Mouse (Mus musculus) cortical plate, adult 2 months (tissue): ENCODE data around the gene Cavin4. TPM values are rescaled to one million over a fixed set of nuclear protein-coding genes. Genes with fewer than 3 reads are reported as not detected.

Experiments used
- H3K27ac ChIP-seq: fragments of 200-500 bp; 2 replicates; pipeline ENCODE4 v1.5.1; 2012; ENCODE audit warnings: low read length, control low read depth, inconsistent platforms; ENCODE audit not compliant: insufficient read depth
- H3K4me1 ChIP-seq: fragments of 200-500 bp; 2 replicates; pipeline ENCODE4 v1.6.1; 2011; ENCODE audit warnings: low read length; ENCODE audit not compliant: control insufficient read depth, insufficient read depth
- H3K4me3 ChIP-seq: fragments of 200-500 bp; 2 replicates; pipeline ENCODE4 v1.5.1; 2011; ENCODE audit warnings: mild to moderate bottlenecking, low read length, control low read depth; ENCODE audit not compliant: insufficient read depth
- CTCF ChIP-seq: fragments of 200-500 bp; IDR thresholded peaks from 2 replicates; pipeline ENCODE4 v1.5.1; 2011; ENCODE audit warnings: mild to moderate bottlenecking, control low read depth, low read length; ENCODE audit not compliant: insufficient read depth; ENCODE audit errors: extremely low read depth
- POLR2A ChIP-seq: fragments of 200-500 bp; IDR thresholded peaks from 2 replicates; pipeline ENCODE4 v1.6.1; 2011; ENCODE audit warnings: mild to moderate bottlenecking, low read length, control low read depth; ENCODE audit not compliant: insufficient read depth; ENCODE audit errors: extremely low read depth
- polyA plus RNA-seq: library from polyadenylated mRNA; depleted of rRNA; stranded (reverse); fragments of >200 nt; gene quantifications from 2 replicates; pipeline ENCODE4 v1.2.3, GENCODE M21; 2012; rRNA removed

Gene Cavin4
- polyA plus RNA-seq = 0.83 and 0.90 TPM in 2 replicates

DNA sequence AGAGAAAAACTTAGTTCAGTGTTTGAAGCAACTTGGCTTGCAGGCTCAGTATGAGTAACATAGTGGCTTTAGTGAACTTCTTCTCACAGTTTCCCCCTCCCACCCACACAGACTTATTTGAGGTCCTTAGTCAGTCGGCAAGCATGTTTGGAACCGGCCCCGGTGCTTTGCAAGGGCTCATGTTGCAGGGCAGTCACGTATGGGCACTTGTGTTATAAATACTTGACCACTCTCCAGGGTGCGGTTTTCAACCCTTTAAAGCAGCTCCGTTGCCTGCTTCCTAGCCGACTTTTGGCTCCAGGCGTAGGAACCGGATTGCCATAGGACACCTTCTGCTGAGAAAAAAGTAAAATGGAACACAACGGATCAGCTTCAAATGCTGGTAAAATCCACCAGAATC is at the start of gene Cavin4:
Gene Cavin4, plus strand, starts transcription at position 244 of the 400 bp plus-strand sequence.
- Histone ChIP-seq H3K4me3 (no peak within 1 kb of the TSS), H3K27ac (no peak within 1 kb of the TSS), H3K4me1 (peaks cover 4% of the 10 kb centered on the region; the same call in 1 of the 2 replicates)
- TF ChIP-seq CTCF (no peak), POLR2A (no peak)

DNA sequence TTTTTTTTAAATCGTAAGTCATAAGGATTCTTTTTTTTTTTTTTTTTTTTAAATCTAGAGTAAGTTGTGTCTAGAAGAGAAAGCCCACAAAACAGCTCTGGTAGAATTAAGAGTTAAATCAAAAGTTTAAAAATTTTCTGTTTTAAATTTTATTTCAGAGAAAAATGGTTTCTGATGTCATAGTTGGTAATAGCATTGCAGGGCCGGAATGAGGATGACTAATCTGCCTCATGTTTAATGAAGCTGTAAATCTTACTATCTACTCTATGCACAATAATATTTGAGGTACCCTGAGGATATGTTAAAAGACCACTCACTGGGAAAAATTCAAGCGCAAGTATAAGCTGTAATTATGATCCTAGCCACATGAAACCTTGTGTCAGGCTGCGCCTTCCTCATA is 47.8 kb upstream of the Cavin4 start:
- H3K27ac ChIP-seq = no peak overlapping the region
- TF ChIP-seq CTCF = no peak
- no peak for TF ChIP-seq POLR2A
- no peak overlapping the region for H3K4me3 ChIP-seq
- H3K4me1 ChIP-seq = peaks cover 2% of the 10 kb centered on the region; the same call in 1 of the 2 replicates

DNA sequence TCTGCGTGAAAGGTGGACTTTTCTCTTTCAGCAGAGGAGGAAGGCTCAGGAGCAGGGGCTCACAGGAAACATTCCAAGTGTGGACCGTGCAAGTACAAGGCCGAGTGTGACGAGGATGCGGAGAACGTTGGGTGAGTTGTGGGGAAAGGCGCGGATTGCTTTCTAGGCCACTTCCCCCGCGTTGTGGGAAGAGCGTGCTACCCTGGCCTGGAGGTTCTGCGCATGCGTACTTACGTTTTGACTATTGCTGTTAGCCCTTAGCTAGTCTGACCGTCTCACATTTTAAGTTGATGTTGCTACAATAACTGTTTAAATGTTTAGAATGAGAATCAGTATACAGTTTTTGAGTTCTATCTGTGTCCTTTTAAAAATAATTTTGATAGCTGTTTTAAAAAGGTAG is 46.1 kb upstream of the Cavin4 start:
- Histone ChIP-seq H3K4me1 (no peaks in the 10 kb centered on the region), H3K4me3 (no peak overlapping the region), H3K27ac (no peak overlapping the region)
- no peak for TF ChIP-seq CTCF
- TF ChIP-seq POLR2A = no peak

DNA sequence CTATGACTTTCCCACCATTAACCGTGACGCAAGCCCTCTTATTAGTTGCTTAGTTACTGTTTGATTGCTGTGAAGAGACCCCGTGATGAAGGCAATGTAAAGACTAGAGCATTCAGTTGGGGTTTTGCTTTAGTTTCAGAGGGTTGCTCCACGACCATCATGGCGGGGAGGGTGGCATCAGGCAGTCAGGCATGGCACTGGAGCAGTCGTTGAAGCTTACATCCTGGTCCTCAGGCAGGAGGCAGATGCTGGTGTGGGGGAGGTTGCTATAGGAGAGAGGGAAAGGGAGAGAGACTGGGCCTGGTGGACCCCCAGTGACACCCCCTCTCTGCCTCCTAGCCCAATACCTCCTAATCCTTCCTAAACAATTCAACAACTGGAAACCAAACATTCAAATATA is 43.2 kb upstream of the Cavin4 start:
- no peaks in the 10 kb centered on the region for H3K4me1 ChIP-seq
- TF ChIP-seq POLR2A = no peak
- no peak for TF ChIP-seq CTCF
- no peak overlapping the region for H3K27ac ChIP-seq
- H3K4me3 ChIP-seq = no peak overlapping the region

DNA sequence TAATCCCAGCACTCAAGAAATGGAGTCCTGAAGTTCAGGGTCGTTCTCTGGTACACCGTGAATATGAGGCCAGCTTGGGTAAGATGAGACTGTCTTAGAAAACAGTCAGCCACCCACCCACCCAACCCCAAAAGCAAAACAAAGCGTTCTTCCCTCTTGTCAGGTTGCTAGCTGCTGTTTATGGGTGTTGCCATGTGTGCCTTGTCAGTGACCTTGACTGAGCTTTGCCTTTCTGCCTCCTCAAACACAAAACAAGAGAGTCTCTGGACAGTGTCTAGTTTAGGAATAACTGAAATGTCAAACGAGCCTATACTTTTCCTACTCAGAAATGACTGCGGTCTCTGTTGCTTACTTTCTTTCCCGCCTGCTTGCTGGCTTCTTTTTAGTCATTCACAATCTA is 41.1 kb upstream of the Cavin4 start:
- Histone ChIP-seq H3K4me1 (no peaks in the 10 kb centered on the region), H3K27ac (no peak overlapping the region), H3K4me3 (no peak overlapping the region)
- TF ChIP-seq POLR2A (no peak), CTCF (no peak)

DNA sequence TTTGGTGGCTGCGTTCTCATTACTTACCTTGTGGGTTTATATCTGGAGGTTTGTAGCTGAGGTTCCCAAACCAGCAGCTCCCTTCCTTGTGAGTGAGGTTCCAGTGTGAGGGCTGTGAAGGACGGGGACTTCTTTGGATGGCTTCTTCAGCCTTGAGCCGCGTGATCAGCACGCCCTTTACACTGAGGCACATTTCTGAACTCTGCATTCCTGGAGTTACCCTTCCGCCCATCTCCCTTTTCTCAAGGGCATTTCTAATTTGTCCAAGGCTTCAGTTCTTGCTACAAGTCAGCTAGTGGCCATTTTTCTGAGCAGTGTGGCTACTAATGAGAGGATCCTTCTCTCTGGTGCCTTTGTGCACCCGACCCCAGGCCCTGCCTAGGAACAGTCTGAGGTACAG is 40.4 kb upstream of the Cavin4 start:
- H3K27ac ChIP-seq = no peak overlapping the region
- TF ChIP-seq CTCF = no peak
- no peak for TF ChIP-seq POLR2A

DNA sequence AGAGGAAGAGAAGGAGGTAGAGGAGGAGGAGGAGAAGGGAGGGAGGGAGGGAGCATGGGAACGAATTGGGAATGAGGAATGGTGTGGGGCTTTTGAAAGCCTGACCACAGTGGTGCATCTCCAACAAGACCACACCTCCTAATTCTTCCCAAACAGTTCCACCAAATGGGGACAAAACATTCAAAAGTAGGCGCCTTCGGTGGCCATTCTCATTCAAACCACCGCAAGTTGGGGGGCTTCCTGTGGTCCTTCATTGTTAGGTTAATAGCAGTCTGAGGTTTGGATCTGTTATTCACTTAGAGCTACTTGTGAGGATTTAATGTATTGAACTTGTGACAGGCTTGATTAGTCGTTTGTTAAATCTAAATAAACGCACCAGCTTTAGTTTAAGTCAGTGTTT is 38.4 kb upstream of the Cavin4 start:
- TF ChIP-seq CTCF (no peak), POLR2A (no peak)
- no peak overlapping the region for H3K27ac ChIP-seq
- H3K4me1 ChIP-seq = no peaks in the 10 kb centered on the region
- no peak overlapping the region for H3K4me3 ChIP-seq

More for the DNA sequence above, 40.4 kb upstream of the Cavin4 start:
- no peaks in the 10 kb centered on the region for H3K4me1 ChIP-seq
- no peak overlapping the region for H3K4me3 ChIP-seq

DNA sequence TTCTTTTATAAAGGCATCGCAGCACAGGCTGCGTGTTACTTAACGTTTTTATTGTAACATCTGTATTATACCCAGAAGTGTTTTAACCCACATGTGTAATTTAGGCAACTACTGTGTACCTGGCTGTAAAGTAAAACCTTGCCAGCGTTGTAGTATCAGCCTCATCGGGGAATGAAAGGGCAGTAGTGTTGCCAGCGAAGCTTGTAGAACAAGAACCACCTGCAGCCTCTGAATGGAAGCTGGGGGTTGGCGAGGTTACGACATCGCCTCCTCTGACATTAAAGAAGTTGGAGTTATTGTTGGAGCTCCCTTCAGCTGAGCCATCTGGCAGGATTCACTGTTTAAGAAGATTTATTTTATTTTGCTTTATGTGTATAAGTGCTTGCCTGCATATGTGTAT is 37.5 kb upstream of the Cavin4 start:
- Histone ChIP-seq H3K4me3 (no peak overlapping the region), H3K4me1 (no peaks in the 10 kb centered on the region), H3K27ac (no peak overlapping the region)
- TF ChIP-seq POLR2A (no peak), CTCF (no peak)

DNA sequence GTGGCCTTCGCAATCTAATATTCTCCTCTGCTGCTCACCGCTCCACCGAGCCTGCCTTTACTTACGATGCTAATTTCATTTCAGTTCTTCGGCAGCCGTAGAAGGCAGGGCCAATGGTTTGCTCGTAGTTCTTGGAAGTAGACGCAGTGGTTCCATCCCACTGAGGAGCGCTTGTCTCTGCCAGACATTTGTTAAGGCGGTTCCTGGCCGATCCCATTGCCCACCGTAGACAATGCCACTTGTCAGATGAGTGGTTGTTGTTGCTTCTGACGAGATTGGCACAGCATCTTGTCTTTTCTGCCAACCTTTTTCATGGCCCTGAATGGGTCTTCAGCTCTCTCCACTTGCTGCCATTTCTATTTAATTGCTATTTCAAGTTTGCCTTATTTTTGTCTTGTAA is 33.9 kb upstream of the Cavin4 start:
- TF ChIP-seq CTCF (no peak), POLR2A (no peak)
- no peak overlapping the region for H3K4me3 ChIP-seq
- H3K27ac ChIP-seq = 0 out of 2 replicates have a peak overlapping the region, but pooled peaks have one; percentile 21
- no peaks in the 10 kb centered on the region for H3K4me1 ChIP-seq

DNA sequence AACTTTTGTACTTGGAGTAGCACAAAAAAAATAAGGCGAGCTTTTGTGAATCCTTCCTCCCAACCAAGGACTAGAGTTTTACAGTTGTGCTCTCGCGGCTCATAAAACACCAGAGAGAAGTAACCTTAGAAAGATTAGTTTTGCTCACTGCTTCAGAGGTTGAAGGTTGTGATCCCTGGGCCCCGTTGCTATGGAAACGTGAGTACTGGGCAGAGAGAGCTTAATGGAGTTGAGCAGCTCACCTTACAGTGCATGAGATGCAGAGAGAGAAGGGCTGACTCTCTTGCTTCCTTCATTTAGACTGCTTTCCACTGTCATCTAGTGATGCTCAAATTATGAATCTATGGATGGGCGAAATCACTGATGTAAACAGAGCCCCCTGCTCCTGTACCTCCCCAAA is 29.8 kb upstream of the Cavin4 start:
- H3K27ac ChIP-seq = no peak overlapping the region
- H3K4me3 ChIP-seq = no peak overlapping the region
- peaks cover 2% of the 10 kb centered on the region; the same call in 1 of the 2 replicates for H3K4me1 ChIP-seq
- TF ChIP-seq POLR2A (no peak), CTCF (no peak)
